Mouse (Mus musculus) heart, embryonic 12.5 days (tissue): ENCODE data around the gene Abcb8. TPM values are rescaled to one million over a fixed set of nuclear protein-coding genes. Genes with fewer than 3 reads are reported as not detected.
"Not testable (repeated sequence)": the region's sequence is repeated elsewhere in the genome, so short reads cannot be mapped to it uniquely, and the experiment has no call there.

Experiments
- ATAC-seq: fragments of 200-750 bp; cut with Nextera tagmentation; 2 replicates; pipeline ENCODE4 v1.8.0; 2017; ENCODE audit warnings: moderate TSS enrichment, moderate library complexity; ENCODE audit not compliant: insufficient number of reproducible peaks, low FRiP score
- H3K27ac ChIP-seq: fragments of 300-500 bp; sonication (generic); 2 replicates; pipeline ENCODE4 v1.5.1; 2016; ENCODE audit warnings: mild to moderate bottlenecking, moderate library complexity; ENCODE audit not compliant: poor library complexity, severe bottlenecking
- H3K27me3 ChIP-seq: fragments of 300-500 bp; sonication (generic); replicated peaks from 2 replicates; pipeline ENCODE4 v1.6.1; 2016; ENCODE audit warnings: mild to moderate bottlenecking, moderate library complexity
- H3K36me3 ChIP-seq: fragments of 300-500 bp; sonication (generic); 2 replicates; pipeline ENCODE4 v1.6.1; 2016; ENCODE audit warnings: mild to moderate bottlenecking, moderate library complexity
- H3K4me1 ChIP-seq: fragments of 300-500 bp; sonication (generic); replicated peaks from 2 replicates; pipeline ENCODE4 v1.6.1; 2016; ENCODE audit warnings: mild to moderate bottlenecking
- H3K4me2 ChIP-seq: fragments of 300-500 bp; sonication (generic); 2 replicates; pipeline ENCODE4 v1.6.1; 2016; ENCODE audit warnings: mild to moderate bottlenecking, moderate library complexity
- H3K4me3 ChIP-seq: fragments of 300-500 bp; sonication (generic); 2 replicates; pipeline ENCODE4 v1.5.1; 2016; ENCODE audit warnings: mild to moderate bottlenecking
- H3K9ac ChIP-seq: fragments of 300-500 bp; sonication (generic); 2 replicates; pipeline ENCODE4 v1.6.1; 2016; ENCODE audit warnings: mild to moderate bottlenecking, moderate library complexity
- H3K9me3 ChIP-seq: fragments of 300-500 bp; sonication (generic); replicated peaks from 2 replicates; pipeline ENCODE4 v1.6.1; 2016; ENCODE audit warnings: mild to moderate bottlenecking, moderate library complexity
- WGBS: fragments of 180-500 bp; shearing (Covaris S2); methylation state at CpG from one replicate; pipeline ENCODE4 v1.1.7; 2016; 5-methylcytosine and 5-hydroxymethylcytosine counted together
- polyA plus RNA-seq: library from polyadenylated mRNA; unstranded; fragments of >200 nt; fragmentation: Nextera tagmentation; extraction: Ambion mirVana; gene quantifications from 2 replicates; pipeline ENCODE4 v1.2.1, GENCODE M21; 2016

Gene Abcb8
- polyA plus RNA-seq, 1 experiment from 2014 or later, result 57.4 TPM

DNA sequence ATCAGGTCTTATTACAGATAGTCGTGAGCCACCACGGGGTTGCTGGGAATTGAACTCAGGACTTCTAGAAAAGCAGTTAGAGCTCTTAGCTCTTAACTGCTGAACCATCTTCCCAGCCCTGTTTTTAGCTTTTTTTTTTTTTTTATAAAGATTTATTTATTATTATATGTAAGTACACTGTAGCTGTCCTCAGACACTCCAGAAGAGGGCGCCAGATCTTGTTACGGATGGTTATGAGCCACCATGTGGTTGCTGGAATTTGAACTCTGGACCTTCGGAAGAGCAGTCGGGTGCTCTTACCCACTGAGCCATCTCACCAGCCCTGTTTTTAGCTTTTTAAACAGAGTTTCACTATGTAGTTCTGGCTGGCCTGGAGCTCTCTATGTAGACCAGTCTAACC, 2.8 kb downstream of the Abcb8 start:
- not testable (repeated sequence) for ATAC-seq
- 86% methylated on average over 6 of the region's 6 CpGs for WGBS

DNA sequence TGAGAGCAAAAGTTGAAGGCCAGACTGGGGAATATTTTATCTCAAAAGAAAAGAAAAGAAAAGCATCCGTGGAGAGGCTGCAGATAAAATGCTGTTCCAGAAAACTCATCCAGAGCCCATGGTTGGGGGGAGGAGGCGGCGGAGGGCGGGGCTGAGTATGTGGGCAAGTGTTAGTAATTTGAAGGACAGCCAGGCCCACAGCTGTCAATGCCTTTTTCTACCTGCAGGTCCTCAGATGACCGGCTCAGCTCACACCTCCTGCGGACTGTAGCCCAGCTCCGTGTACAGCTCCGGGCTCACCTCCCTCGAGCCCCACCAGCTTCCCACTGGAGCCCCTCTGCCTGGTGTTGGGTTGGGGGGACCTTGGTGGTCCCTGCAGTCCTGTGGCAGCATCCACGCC, 6.2 kb downstream of the Abcb8 start:
- Histone ChIP-seq H3K36me3 (peaks cover 48% of the 10 kb centered on the region), H3K27ac (no peak overlapping the region), H3K4me3 (no peak overlapping the region), H3K9me3 (no peaks in the 10 kb centered on the region), H3K9ac (no peak overlapping the region), H3K4me1 (peaks cover 13% of the 10 kb centered on the region; the same call in 1 of the 2 replicates), H3K4me2 (no peak overlapping the region), H3K27me3 (no peaks in the 10 kb centered on the region)
- ATAC-seq, result no peak
- 74% methylated on average over 10 of the region's 10 CpGs for WGBS

More for the DNA sequence above, 2.8 kb downstream of the Abcb8 start:
- H3K4me2 ChIP-seq, H3K27me3 ChIP-seq, H3K9ac ChIP-seq, H3K27ac ChIP-seq, H3K9me3 ChIP-seq, H3K4me3 ChIP-seq: not testable (repeated sequence)
- Histone ChIP-seq H3K36me3 (peaks cover 16% of the 10 kb centered on the region), H3K4me1 (peaks cover 18% of the 10 kb centered on the region)

DNA sequence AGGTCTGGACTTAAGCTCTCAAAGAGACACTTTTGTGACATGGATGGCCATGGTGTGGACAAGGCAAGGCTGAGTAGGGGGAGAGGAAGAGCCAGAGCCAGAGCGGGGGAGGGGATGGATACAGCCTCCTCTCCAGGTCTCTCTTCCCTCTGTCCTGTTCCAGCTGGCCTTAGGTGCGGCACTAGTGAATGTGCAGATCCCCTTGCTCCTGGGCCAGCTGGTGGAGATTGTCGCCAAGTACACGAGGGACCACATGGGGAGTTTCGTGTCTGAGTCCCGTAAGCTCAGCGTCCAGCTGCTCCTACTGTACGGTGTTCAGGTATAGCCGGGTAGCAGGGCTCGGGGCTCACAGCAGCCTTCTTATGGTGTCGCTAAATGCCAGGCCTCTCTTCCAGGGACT, 6.9 kb downstream of the Abcb8 start:
- Histone ChIP-seq H3K4me3 (no peak overlapping the region), H3K4me2 (no peak overlapping the region), H3K9me3 (no peaks in the 10 kb centered on the region), H3K9ac (no peak overlapping the region), H3K36me3 (peaks cover 55% of the 10 kb centered on the region), H3K27me3 (no peaks in the 10 kb centered on the region), H3K27ac (no peak overlapping the region), H3K4me1 (0 out of 2 replicates have a peak, but pooled peaks cover 10% of the 10 kb centered on the region)
- no peak for ATAC-seq
- 89% methylated on average over 11 of the region's 11 CpGs for WGBS

DNA sequence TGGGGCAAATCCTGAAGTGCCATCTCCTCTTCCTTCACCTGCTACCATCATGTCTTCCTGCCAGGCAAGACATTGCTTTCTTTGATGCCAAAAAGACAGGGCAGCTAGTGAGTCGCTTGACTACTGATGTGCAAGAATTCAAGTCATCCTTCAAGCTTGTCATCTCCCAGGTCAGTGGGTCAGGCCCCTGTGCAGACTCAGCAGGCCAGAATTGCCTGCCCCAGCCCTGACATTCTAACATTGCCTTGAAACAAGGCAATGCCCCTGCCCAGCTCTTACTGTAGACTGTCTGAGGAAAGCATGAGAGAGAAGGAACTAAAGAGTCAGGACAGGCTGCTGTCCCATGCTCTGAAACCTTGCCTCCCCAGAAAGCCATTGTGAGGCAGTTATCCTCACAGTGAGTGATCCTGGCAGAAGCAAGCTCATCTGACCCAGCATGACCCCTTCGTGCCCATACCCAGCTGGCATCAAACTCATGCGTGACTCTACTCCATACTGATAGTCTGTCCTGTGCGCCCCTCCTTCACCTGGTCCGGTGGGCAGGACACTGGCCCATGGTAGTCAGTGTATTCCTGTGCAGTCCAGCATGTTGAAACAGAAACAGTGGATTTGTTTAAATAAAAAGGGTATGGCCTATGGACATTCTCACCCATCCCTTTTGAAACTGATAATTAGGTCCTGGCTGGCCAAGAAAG, 7.6 kb downstream of the Abcb8 start:
- no peak overlapping the region for H3K9ac ChIP-seq
- ATAC-seq, result no peak
- H3K36me3 ChIP-seq, result peaks cover 62% of the 10 kb centered on the region
- H3K27me3 ChIP-seq, result no peaks in the 10 kb centered on the region
- H3K27ac ChIP-seq, result no peak overlapping the region
- H3K4me3 ChIP-seq, result no peak overlapping the region
- WGBS, result 84% methylated on average over 5 of the region's 5 CpGs
- 0 out of 2 replicates have a peak, but pooled peaks cover 13% of the 10 kb centered on the region for H3K4me1 ChIP-seq
- no peaks in the 10 kb centered on the region for H3K9me3 ChIP-seq
- H3K4me2 ChIP-seq, result no peak overlapping the region

DNA sequence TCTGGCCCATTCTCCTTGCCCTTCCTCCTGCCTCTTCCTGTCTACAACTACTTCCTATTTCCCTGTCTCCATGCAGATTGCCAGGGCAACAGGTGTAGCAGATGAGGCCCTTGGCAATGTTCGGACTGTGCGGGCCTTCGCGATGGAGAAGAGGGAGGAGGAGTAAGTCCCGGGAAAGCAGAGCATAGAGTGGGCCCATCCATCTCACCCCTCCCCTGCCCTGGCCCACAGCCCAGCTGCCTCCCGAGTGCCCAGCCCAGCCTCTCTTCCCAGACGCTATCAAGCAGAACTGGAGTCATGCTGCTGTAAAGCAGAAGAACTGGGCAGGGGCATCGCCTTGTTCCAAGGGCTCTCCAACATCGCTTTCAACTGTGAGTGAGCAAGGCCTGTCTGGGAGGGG, 8.5 kb downstream of the Abcb8 start:
- Histone ChIP-seq H3K9ac (no peak overlapping the region), H3K27me3 (no peaks in the 10 kb centered on the region), H3K4me3 (no peak overlapping the region), H3K4me2 (no peak overlapping the region), H3K27ac (no peak overlapping the region), H3K36me3 (peaks cover 68% of the 10 kb centered on the region), H3K4me1 (0 out of 2 replicates have a peak, but pooled peaks cover 13% of the 10 kb centered on the region), H3K9me3 (no peaks in the 10 kb centered on the region)
- no peak for ATAC-seq
- 75% methylated on average over 9 of the region's 9 CpGs for WGBS

DNA sequence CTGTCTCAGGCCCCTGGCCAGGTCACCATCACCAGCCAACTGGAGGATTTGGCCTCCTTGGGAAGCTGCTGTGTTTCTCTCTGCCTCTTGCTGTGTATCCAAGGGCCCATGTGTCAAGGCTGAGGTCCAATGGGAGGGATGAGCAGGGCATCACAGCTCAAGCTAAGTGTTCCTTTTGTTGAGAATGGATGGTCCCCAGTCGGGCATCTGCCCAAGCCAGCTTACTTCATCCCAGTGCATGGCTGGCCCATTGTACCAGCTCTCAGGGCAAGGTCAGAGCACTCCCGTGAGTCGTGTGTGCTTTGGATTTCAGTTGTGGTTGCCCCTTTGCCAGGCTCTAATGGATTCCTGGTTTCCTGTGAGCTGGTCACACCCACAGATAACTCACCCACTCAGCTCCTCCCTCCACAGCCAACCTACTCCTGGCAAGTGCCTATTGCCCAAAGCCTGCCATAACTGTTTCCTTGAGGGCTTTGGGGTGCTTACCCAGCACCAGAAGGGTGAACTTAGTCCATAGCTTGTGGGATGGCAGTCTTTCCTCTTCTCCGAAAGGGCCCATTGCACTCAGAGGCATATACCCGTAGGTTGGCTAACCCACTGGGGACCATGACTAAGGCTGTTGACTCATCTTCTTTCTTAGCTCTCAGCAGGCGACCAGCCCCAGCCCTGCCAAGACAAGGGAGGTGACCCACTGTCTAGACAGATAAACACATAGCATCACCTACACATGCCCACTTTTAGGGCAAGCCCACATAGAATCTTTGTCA, 11.3 kb downstream of the Abcb8 start:
- WGBS, result 77% methylated on average over 6 of the region's 6 CpGs
- H3K9ac ChIP-seq, result no peak overlapping the region
- no peak overlapping the region for H3K4me2 ChIP-seq
- ATAC-seq, result no peak
- H3K27ac ChIP-seq, result no peak overlapping the region
- H3K27me3 ChIP-seq, result no peaks in the 10 kb centered on the region
- no peaks in the 10 kb centered on the region for H3K9me3 ChIP-seq
- no peak overlapping the region for H3K4me3 ChIP-seq
- peaks cover 92% of the 10 kb centered on the region for H3K36me3 ChIP-seq
- 0 out of 2 replicates have a peak, but pooled peaks cover 11% of the 10 kb centered on the region for H3K4me1 ChIP-seq

DNA sequence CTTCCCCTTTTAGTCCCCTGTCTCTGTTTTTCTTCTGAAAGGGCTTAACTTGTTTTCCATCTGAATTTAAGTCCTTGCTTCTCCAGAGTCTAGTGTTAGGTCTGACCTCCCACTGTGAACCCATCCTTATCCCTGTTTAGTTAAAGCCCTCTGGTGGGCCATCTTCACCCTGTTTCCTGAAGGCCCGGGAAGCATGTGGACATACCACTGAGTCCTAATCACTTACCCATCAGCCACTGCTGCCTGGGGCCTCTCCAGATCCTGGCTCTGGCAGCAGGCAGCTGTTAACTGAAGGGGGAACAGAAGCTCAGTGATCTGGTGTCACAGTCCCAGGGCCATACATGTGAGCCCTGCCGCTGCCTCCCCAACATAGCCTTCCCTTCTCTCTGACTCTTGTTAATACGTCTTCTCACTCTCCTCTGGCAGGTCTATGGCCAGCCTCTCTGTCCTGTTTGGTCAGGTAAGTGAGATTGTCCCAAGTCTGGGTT, 12.0 kb downstream of the Abcb8 start:
- Histone ChIP-seq H3K27me3 (no peaks in the 10 kb centered on the region), H3K27ac (no peak overlapping the region), H3K9ac (no peak overlapping the region), H3K4me2 (no peak overlapping the region), H3K36me3 (peaks cover 87% of the 10 kb centered on the region), H3K9me3 (no peaks in the 10 kb centered on the region), H3K4me1 (0 out of 2 replicates have a peak, but pooled peaks cover 7% of the 10 kb centered on the region), H3K4me3 (no peak overlapping the region)
- no peak for ATAC-seq
- 62% methylated on average over 3 of the region's 3 CpGs for WGBS

DNA sequence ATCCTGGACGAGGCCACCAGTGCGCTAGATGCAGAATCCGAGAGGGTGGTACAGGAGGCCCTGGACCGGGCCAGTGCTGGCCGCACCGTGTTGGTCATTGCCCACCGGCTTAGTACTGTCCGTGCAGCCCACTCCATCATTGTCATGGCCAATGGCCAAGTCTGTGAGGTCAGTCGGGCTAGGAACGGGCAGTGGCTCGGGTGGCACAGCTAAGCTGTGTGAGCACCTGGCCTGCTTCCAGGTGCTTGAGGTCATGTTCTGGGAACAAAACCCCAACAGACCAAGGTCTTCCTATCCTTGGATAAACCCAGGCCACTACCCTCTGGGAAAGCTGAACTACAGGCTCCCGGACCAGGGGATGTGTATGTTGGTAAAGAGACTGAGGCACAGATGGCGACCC, 15.2 kb downstream of the Abcb8 start:
- Histone ChIP-seq H3K27ac (no peak overlapping the region), H3K9ac (no peak overlapping the region), H3K4me3 (no peak overlapping the region), H3K4me1 (0 out of 2 replicates have a peak, but pooled peaks cover 7% of the 10 kb centered on the region), H3K4me2 (no peak overlapping the region), H3K9me3 (no peaks in the 10 kb centered on the region), H3K36me3 (peaks cover 55% of the 10 kb centered on the region), H3K27me3 (peaks cover 3% of the 10 kb centered on the region)
- 87% methylated on average over 13 of the region's 13 CpGs for WGBS
- ATAC-seq, result no peak

DNA sequence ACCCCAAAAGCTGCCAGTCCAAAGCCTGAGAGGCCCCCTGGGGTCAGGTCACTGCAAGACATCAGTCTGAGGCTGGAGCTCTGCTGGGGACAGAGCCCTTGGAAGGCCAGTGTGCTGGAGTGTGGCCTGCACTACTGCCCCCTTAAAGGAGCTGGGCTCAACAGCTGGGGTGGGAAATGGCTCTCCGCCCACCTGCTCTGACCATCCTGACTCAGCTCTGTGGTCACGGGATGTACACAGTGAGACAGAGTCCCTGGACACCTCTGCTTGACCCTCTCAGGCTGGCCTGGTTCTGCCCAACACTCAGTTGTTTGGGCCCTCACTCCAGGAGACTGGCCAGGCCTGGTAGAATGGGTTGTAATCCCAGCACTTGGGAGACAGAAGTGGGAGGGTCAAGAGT, 16.0 kb downstream of the Abcb8 start:
- Histone ChIP-seq H3K9me3 (no peaks in the 10 kb centered on the region), H3K36me3 (peaks cover 48% of the 10 kb centered on the region), H3K4me2 (no peak overlapping the region), H3K4me3 (no peak overlapping the region), H3K4me1 (0 out of 2 replicates have a peak, but pooled peaks cover 7% of the 10 kb centered on the region), H3K27me3 (peaks cover 11% of the 10 kb centered on the region), H3K9ac (no peak overlapping the region), H3K27ac (no peak overlapping the region)
- no peak for ATAC-seq
- 81% methylated on average over 2 of the region's 2 CpGs for WGBS

DNA sequence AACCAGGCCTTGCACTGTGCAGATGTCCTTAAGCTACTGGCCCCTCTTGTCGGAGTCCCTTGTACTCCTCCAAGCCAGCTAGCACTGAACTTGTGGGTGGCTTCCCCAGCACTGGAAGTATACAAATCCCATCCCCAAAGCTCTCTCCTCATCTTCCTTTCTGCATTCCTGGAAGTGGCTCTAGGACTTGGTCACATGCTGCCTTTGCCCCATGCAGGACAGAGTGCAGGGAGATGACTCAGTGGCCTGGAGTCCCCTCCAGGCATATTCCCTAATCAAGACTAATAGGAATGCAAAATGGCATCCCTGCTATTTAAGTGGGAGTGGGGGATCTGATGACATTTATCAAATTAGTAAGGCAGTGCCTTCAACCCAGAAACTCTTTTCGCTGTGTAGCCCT, 18.6 kb downstream of the Abcb8 start:
- WGBS, result 64% methylated on average over 2 of the region's 2 CpGs
- no peak overlapping the region for H3K4me2 ChIP-seq
- H3K27me3 ChIP-seq, result peaks cover 23% of the 10 kb centered on the region

DNA sequence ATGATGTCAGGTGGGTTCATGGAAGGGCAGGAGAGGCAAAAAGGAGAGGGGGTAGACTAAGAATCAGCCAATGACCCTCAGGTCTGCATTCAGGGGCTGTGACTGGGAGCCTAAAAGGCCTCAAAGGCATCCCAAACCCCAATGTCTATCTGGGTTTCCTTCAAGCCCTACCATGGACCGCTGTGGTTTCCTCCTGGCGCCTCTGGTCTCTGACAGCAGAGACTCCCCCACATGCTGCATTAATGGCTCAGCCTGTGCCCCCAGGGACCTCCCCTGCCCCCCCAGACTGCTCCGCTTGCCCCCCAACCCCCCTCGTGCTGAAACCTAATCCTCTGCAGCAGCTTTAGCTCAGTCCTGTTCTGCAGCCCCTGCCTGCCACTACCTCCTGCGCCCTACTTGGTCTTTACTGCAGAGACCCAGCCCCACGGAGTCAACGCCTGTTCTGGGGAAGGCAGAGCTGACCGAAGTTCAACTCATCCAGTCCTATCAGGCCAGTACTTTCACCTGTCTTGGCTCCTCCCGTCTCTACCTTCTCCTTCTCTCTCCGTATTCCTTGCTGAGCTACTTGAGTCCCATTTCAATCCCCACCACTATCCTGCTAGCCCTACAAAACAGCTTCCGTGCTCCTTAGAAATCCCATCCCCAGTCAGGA, 19.7 kb downstream of the Abcb8 start, which contains the start of gene Asic3:
Gene Asic3 (plus strand): TSS at position 351 of the 652 bp plus-strand sequence.
- peaks cover 12% of the 10 kb centered on the region for H3K36me3 ChIP-seq
- H3K9me3 ChIP-seq, result no peaks in the 10 kb centered on the region
- no peak for ATAC-seq
- no peak within 1 kb of the TSS for H3K27ac ChIP-seq
- H3K4me3 ChIP-seq, result no peak within 1 kb of the TSS
- 39% methylated on average over 11 of the region's 11 CpGs for WGBS
- no peak within 1 kb of the TSS for H3K9ac ChIP-seq
- H3K27me3 ChIP-seq, result peaks cover 25% of the 10 kb centered on the region
- H3K4me2 ChIP-seq, result no peak within 1 kb of the TSS
- H3K4me1 ChIP-seq, result peaks cover 13% of the 10 kb centered on the region

More for the DNA sequence above, 18.6 kb downstream of the Abcb8 start:
- Histone ChIP-seq H3K27ac (no peak overlapping the region), H3K9me3 (no peaks in the 10 kb centered on the region), H3K4me3 (no peak overlapping the region), H3K9ac (no peak overlapping the region), H3K36me3 (peaks cover 23% of the 10 kb centered on the region), H3K4me1 (peaks cover 13% of the 10 kb centered on the region)
- ATAC-seq, result no peak
